Mouse (Mus musculus) testis, adult 2 months (tissue): ENCODE results near the gene Ninj1. TPM values are rescaled to one million over a fixed set of nuclear protein-coding genes. Genes with fewer than 3 reads are reported as not detected.
A peak's percentile ranks its signal among the peaks of the same experiment; 100 is the strongest.

Experiments
- H3K27ac ChIP-seq: fragments of 200-500 bp; 2 replicates; pipeline ENCODE4 v1.5.1; 2012; ENCODE audit warnings: low read depth, low read length; ENCODE audit not compliant: control insufficient read depth, insufficient read depth
- H3K27me3 ChIP-seq: fragments of 200-500 bp; 2 replicates; pipeline ENCODE4 v1.6.1; 2012; ENCODE audit warnings: mild to moderate bottlenecking, low read length, moderate library complexity; ENCODE audit not compliant: control insufficient read depth, insufficient read depth
- H3K36me3 ChIP-seq: fragments of 200-500 bp; 2 replicates; pipeline ENCODE4 v1.6.1; 2012; ENCODE audit warnings: mild to moderate bottlenecking, low read length; ENCODE audit not compliant: control insufficient read depth, insufficient read depth
- H3K4me1 ChIP-seq: fragments of 200-500 bp; 2 replicates; pipeline ENCODE4 v1.6.1; 2012; ENCODE audit warnings: low read length; ENCODE audit not compliant: control insufficient read depth, insufficient read depth
- H3K4me3 ChIP-seq: fragments of 200-500 bp; 2 replicates; pipeline ENCODE4 v1.5.1; 2012; ENCODE audit warnings: low read depth, mild to moderate bottlenecking, low read length, moderate library complexity, mixed read lengths; ENCODE audit not compliant: control insufficient read depth
- CTCF ChIP-seq: fragments of 200-500 bp; IDR thresholded peaks from 2 replicates; pipeline ENCODE4 v1.5.1; 2012; ENCODE audit warnings: low read depth, mild to moderate bottlenecking, inconsistent platforms, low read length, moderate library complexity; ENCODE audit not compliant: control insufficient read depth, insufficient read depth, insufficient replicate concordance
- POLR2A ChIP-seq: fragments of 200-500 bp; IDR thresholded peaks from 2 replicates; pipeline ENCODE4 v1.6.1; 2012; ENCODE audit warnings: low read depth, mild to moderate bottlenecking, inconsistent platforms, low read length, moderate library complexity; ENCODE audit not compliant: control insufficient read depth
- polyA plus RNA-seq: library from polyadenylated mRNA; depleted of rRNA; stranded (reverse); fragments of >200 nt; gene quantifications from 2 replicates; pipeline ENCODE4 v1.2.3, GENCODE M21; 2012

The Ninj1 gene
- polyA plus RNA-seq, 1 experiment, result 30.9 TPM

DNA sequence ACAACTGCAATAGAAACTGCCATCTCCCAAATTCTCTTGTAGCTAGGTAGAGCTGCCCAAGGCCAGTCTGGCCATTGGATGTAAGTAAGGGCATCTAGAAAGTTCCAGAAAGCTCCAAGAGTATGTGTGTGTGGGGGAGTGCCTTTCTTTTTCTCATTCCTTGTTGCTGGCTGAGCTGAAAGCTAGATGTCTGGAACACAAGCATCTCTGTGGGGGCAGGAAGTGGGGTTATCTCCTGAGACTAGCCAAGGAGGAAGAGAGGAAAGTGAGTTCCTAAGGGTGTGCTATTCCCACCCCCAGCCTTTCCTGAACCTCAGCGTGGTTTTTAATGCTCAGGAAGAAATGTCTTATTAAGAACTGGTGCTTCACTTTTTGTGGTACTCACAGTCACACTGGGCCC, 15.6 kb upstream of the Ninj1 start:
- TF ChIP-seq CTCF (no peak), POLR2A (no peak)
- no peak overlapping the region for H3K27ac ChIP-seq

GRCm38 (mm10) chr13:49172335-49172734, 14.9 kb upstream of the Ninj1 start:
- TF ChIP-seq POLR2A (no peak), CTCF (no peak)
- Histone ChIP-seq H3K27me3 (no peaks in the 10 kb centered on the region), H3K27ac (no peak overlapping the region), H3K4me1 (peaks cover 25% of the 10 kb centered on the region), H3K36me3 (no peaks in the 10 kb centered on the region), H3K4me3 (no peak overlapping the region)

More for the DNA sequence above, 15.6 kb upstream of the Ninj1 start:
- no peaks in the 10 kb centered on the region for H3K27me3 ChIP-seq
- H3K4me3 ChIP-seq, result no peak overlapping the region
- peaks cover 25% of the 10 kb centered on the region for H3K4me1 ChIP-seq
- no peaks in the 10 kb centered on the region for H3K36me3 ChIP-seq

- no peak overlapping the region for H3K27ac ChIP-seq
- TF ChIP-seq CTCF (peak; percentile 96), POLR2A (no peak)
Observed at GRCm38 (mm10) chr13:49172971-49173596, 14.2 kb upstream of the Ninj1 start.

GRCm38 (mm10) chr13:49175509-49175908, 11.8 kb upstream of the Ninj1 start:
- H3K4me3 ChIP-seq, result no peak overlapping the region
- H3K36me3 ChIP-seq, result no peaks in the 10 kb centered on the region
- no peak for TF ChIP-seq CTCF
- TF ChIP-seq POLR2A, result no peak
- no peaks in the 10 kb centered on the region for H3K27me3 ChIP-seq
- no peak overlapping the region for H3K27ac ChIP-seq
- peaks cover 25% of the 10 kb centered on the region for H3K4me1 ChIP-seq

More at GRCm38 (mm10) chr13:49172971-49173596, 14.2 kb upstream of the Ninj1 start:
- Histone ChIP-seq H3K36me3 (no peaks in the 10 kb centered on the region), H3K27me3 (no peaks in the 10 kb centered on the region), H3K4me3 (no peak overlapping the region), H3K4me1 (peaks cover 25% of the 10 kb centered on the region)

DNA sequence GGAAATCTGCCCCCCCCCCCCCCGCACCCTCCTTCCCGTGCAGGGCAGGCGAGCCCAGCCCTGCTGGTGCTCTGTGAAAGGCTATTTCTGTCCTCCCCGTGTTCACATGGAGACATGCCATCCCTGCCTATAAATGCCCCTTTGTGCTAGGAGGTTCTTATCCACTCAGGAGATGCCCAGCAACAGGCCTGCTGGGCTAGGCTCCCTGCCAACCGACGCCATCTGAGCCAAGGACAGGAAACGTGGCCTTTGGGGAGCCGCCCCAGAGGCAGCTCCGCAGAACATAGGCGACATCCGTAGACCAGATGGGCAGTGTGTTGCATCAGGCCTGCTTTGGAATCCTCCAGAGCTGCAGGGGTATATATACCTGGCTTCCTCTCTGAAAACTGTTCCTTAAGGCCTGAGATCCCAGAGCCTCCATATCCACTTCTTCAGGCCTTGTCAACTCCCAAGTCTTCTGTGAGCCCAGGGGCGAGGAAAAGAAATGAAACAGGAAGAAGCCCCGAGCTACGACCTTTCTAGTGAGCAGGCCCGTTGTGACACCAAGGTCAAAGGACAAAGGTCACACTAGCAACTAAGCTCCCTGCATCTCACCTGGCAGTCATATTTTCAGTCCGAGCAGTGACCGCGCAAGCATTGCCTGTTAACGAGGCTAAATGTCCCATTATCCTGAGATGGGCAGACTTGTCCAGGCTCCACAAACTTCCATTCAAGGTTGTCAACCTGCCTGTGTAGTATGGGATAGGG, 8.3 kb upstream of the Ninj1 start:
- Histone ChIP-seq H3K4me1 (peaks cover 4% of the 10 kb centered on the region; the same call in 1 of the 2 replicates), H3K27ac (0 out of 2 replicates have a peak overlapping the region, but pooled peaks have one; percentile 23), H3K27me3 (no peaks in the 10 kb centered on the region), H3K36me3 (no peaks in the 10 kb centered on the region), H3K4me3 (no peak overlapping the region)
- TF ChIP-seq CTCF, result no peak
- no peak for TF ChIP-seq POLR2A

- H3K27me3 ChIP-seq, result no peaks in the 10 kb centered on the region
- H3K36me3 ChIP-seq, result no peaks in the 10 kb centered on the region
- H3K27ac ChIP-seq, result no peak overlapping the region
- no peak for TF ChIP-seq CTCF
- no peak for TF ChIP-seq POLR2A
- H3K4me1 ChIP-seq, result peaks cover 4% of the 10 kb centered on the region; the same call in 1 of the 2 replicates
- H3K4me3 ChIP-seq, result no peak overlapping the region
Observed at GRCm38 (mm10) chr13:49180274-49180673, 7.0 kb upstream of the Ninj1 start.

DNA sequence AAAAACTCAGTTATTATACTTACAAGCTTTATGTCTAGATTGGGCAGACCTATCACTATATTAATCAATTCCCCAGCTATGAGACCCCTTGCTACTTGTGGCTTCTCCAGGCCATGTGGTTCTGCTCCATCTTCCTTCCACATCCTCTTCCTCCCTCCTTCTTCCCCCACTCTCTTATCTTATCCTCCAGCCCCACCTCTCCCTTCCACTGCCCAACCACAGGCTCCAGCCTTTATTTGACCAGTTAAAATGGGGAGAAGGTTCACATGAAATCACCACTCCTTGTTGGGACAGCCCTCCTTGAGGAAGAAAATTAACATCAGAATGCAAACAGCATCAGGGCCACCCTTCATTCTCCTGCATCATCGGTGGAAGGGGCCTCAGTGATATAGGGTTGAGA, 6.6 kb upstream of the Ninj1 start:
- Histone ChIP-seq H3K27ac (no peak overlapping the region), H3K27me3 (no peaks in the 10 kb centered on the region), H3K4me1 (peaks cover 4% of the 10 kb centered on the region; the same call in 1 of the 2 replicates), H3K36me3 (no peaks in the 10 kb centered on the region), H3K4me3 (no peak overlapping the region)
- no peak for TF ChIP-seq CTCF
- TF ChIP-seq POLR2A, result no peak
